Mouse (Mus musculus) CH12.LX (cell line): ENCODE results near the gene Hist1h4b. TPM values are rescaled to one million over a fixed set of nuclear protein-coding genes. Genes with fewer than 3 reads are reported as not detected.
A peak's percentile ranks its signal among the peaks of the same experiment; 100 is the strongest.
"Not testable (repeated sequence)": the region's sequence is repeated elsewhere in the genome, so short reads cannot be mapped to it uniquely, and the experiment has no call there.

ENCODE experiments used
- DNase-seq: peaks from one replicate; pipeline ENCODE4 v3.0.0-alpha.2; 2013; ENCODE audit errors: extremely low read depth
- H3K27ac ChIP-seq: 2 replicates; pipeline ENCODE4 v1.5.1; 2012; ENCODE audit warnings: low read depth, mild to moderate bottlenecking, control low read depth, moderate library complexity; ENCODE audit not compliant: insufficient read depth
- H3K27me3 ChIP-seq: replicated peaks from 2 replicates; pipeline ENCODE3; 2012; ENCODE audit warnings: inconsistent platforms
- H3K36me3 ChIP-seq, 2 experiments: replicated peaks in 1 of 2; 2 replicates each; pipeline versions ENCODE3 to v1.6.1; 2012; ENCODE audit warnings: inconsistent platforms in 1 of 2, low read length in 1 of 2, mild to moderate bottlenecking in 1 of 2, mixed read lengths in 1 of 2, moderate library complexity in 1 of 2; ENCODE audit not compliant: control insufficient read depth in 1 of 2, insufficient read depth in 1 of 2
- H3K4me1 ChIP-seq, 2 experiments: 2 replicates each; pipeline ENCODE4 v1.6.1; 2012; ENCODE audit warnings: inconsistent platforms in 1 of 2, moderate library complexity in 1 of 2; ENCODE audit not compliant: insufficient read depth in 2 of 2, control insufficient read depth in 1 of 2
- H3K4me2 ChIP-seq: 2 replicates; pipeline ENCODE4 v1.6.1; 2012; ENCODE audit warnings: low read depth, mild to moderate bottlenecking, control low read depth; ENCODE audit not compliant: poor library complexity, insufficient read depth, severe bottlenecking
- H3K4me3 ChIP-seq, 3 experiments: fragments of 150-350 bp in 1 of 3; sonication (generic) in 1 of 3; replicated peaks in 1 of 3; 2 replicates each; pipeline versions ENCODE3 to v1.5.1; 2011 to 2012; ENCODE audit warnings: low read depth in 2 of 3, low read length in 2 of 3, mild to moderate bottlenecking in 2 of 3, moderate library complexity in 2 of 3, control low read depth in 1 of 3, improper control_type of control experiment in 1 of 3, inconsistent platforms in 1 of 3, mixed read lengths in 1 of 3; ENCODE audit not compliant: poor library complexity in 1 of 3
- H3K79me2 ChIP-seq: replicated peaks from 2 replicates; pipeline ENCODE4 v1.6.1; 2012; ENCODE audit warnings: mild to moderate bottlenecking, moderate library complexity; ENCODE audit not compliant: control insufficient read depth, poor library complexity, insufficient read depth, severe bottlenecking; ENCODE audit errors: extremely low read depth
- H3K9ac ChIP-seq: 2 replicates; pipeline ENCODE4 v1.6.1; 2012; ENCODE audit warnings: low read depth, mild to moderate bottlenecking, control low read depth, moderate library complexity; ENCODE audit not compliant: insufficient read depth
- H3K9me3 ChIP-seq: replicated peaks from 2 replicates; pipeline ENCODE3; 2012; ENCODE audit warnings: low read length, inconsistent platforms, mixed read lengths
- CHD2 ChIP-seq: IDR thresholded peaks from 2 replicates; pipeline ENCODE4 v1.6.1; 2011; ENCODE audit warnings: low read length, improper control_type of control experiment
- CTCF ChIP-seq, 2 experiments: IDR thresholded peaks in 1 of 2; conservative IDR thresholded peaks in 1 of 2; 2 replicates each; pipeline ENCODE4 v1.5.1; 2011 to 2012; ENCODE audit warnings: low read depth in 2 of 2, low read length in 2 of 2, improper control_type of control experiment in 1 of 2, inconsistent platforms in 1 of 2, mild to moderate bottlenecking in 1 of 2, moderate library complexity in 1 of 2
- ELF1 ChIP-seq: IDR thresholded peaks from 2 replicates; pipeline ENCODE4 v1.6.1; 2014; ENCODE audit warnings: low read depth, mild to moderate bottlenecking, inconsistent platforms, low read length, improper control_type of control experiment
- HCFC1 ChIP-seq: IDR thresholded peaks from 2 replicates; pipeline ENCODE4 v1.6.1; 2012; ENCODE audit warnings: low read depth, mild to moderate bottlenecking, inconsistent platforms, low read length, improper control_type of control experiment
- MEF2A ChIP-seq: IDR thresholded peaks from 2 replicates; pipeline ENCODE4 v1.6.1; 2014; ENCODE audit warnings: low read depth, mild to moderate bottlenecking, inconsistent platforms, low read length, improper control_type of control experiment, borderline replicate concordance
- MXI1 ChIP-seq: IDR thresholded peaks from 2 replicates; pipeline ENCODE4 v1.6.1; 2011; ENCODE audit warnings: mild to moderate bottlenecking, low read depth, low read length, improper control_type of control experiment
- NELFE ChIP-seq: IDR thresholded peaks from 2 replicates; pipeline ENCODE4 v1.6.1; 2011; ENCODE audit warnings: low read depth, low read length, improper control_type of control experiment
- NRF1 ChIP-seq: IDR thresholded peaks from 2 replicates; pipeline ENCODE4 v1.6.1; 2014; ENCODE audit warnings: low read depth, mild to moderate bottlenecking, inconsistent platforms, low read length, improper control_type of control experiment, moderate library complexity
- POLR2A ChIP-seq: IDR thresholded peaks from 2 replicates; pipeline ENCODE4 v1.6.1; 2011; ENCODE audit warnings: low read depth, mild to moderate bottlenecking, improper control_type of control experiment, low read length
- POLR2AphosphoS2 ChIP-seq: IDR thresholded peaks from 2 replicates; pipeline ENCODE4 v1.6.1; 2011; ENCODE audit warnings: low read depth, low read length, improper control_type of control experiment
- RCOR1 ChIP-seq: conservative IDR thresholded peaks from 2 replicates; pipeline ENCODE4 v1.6.1; 2012; ENCODE audit warnings: low read depth, mild to moderate bottlenecking, inconsistent platforms, low read length, improper control_type of control experiment
- SIN3A ChIP-seq: IDR thresholded peaks from 2 replicates; pipeline ENCODE4 v1.6.1; 2012; ENCODE audit warnings: low read length, improper control_type of control experiment, inconsistent platforms
- TBP ChIP-seq: conservative IDR thresholded peaks from 2 replicates; pipeline ENCODE4 v1.6.1; 2011; ENCODE audit warnings: low read depth, low read length, improper control_type of control experiment
- TCF12 ChIP-seq: IDR thresholded peaks from 2 replicates; pipeline ENCODE4 v1.6.1; 2014; ENCODE audit warnings: low read depth, mild to moderate bottlenecking, inconsistent platforms, low read length, improper control_type of control experiment
- UBTF ChIP-seq: IDR thresholded peaks from 2 replicates; pipeline ENCODE4 v1.6.1; 2012; ENCODE audit warnings: low read depth, mild to moderate bottlenecking, inconsistent platforms, low read length, improper control_type of control experiment, moderate library complexity
- ZMIZ1 ChIP-seq: IDR thresholded peaks from 2 replicates; pipeline ENCODE4 v1.6.1; 2012; ENCODE audit warnings: low read depth, mild to moderate bottlenecking, inconsistent platforms, low read length, improper control_type of control experiment
- dilution Hi-C: fragments of 300-500 bp; cut with MboI; formaldehyde crosslinking; loops from 2 replicates; pipeline ENCODE4 v1.14.3; 2020; ENCODE audit warnings: low sequenced_read_pairs; ENCODE audit not compliant: extremely low pct_unique_long_range_greater_than_20kb, extremely low pct_ligation_motif_present
- in situ Hi-C: fragments of 300-500 bp; cut with MboI; formaldehyde crosslinking; loops from 3 replicates; pipeline ENCODE4 v1.14.3; 2019; ENCODE audit warnings: low sequenced_read_pairs, low pct_ligation_motif_present, low pct_unique_long_range_greater_than_20kb, mixed read lengths
- polyA plus RNA-seq: library from polyadenylated mRNA; unstranded; fragments of >175 nt; gene quantifications from 2 replicates; pipeline ENCODE4 v1.2.1, GENCODE M21; 2012; ENCODE audit warnings: low read depth; ENCODE audit not compliant: insufficient read length
- total RNA-seq, 2 experiments: library from RNA; depleted of rRNA; stranded (reverse); fragments of 300-350 nt in 1 of 2; fragments of >200 nt in 1 of 2; gene quantifications; 2 replicates each; pipeline ENCODE4 v1.2.3; 2012 to 2014

The Hist1h4b gene
- total and polyA plus RNA-seq, 3 experiments = 3.5 to 2,552 (median 24.8) TPM

DNA sequence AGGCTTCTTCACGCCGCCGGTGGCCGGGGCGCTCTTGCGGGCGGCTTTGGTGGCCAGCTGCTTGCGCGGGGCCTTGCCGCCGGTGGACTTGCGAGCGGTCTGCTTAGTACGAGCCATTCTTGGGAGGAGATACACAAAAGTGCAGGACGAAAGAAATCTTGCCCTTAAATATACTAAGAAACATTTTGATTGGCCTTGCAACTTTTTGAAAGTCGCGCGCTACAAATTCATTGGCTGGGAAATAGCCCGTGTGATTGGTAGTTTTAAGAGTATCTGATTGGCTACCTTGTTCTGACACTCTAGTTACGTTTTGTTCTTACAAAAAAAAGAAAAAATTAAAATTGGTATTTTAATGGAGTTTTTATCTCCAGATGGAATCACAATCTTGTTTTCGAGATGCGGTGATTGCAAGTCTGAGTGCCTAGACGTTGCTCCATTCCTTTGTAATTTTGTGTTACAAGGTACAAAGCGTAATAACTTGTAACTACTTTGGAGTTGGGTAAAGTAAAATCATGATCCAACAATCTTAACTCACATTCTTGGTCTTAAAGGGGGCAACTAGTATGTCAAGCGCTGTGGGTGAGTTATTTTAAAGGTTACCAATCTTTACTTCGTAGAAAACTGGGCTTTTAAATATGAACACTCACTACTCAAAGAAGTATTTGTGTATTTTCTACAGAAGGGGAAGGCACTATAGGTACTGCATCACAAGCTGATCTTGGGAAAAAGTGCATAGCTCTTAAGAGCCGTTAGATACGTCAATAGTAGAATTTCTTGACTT lies 11.2 kb upstream of the Hist1h4b start, which contains the start of gene Hist1h3c (continued):
- peak; percentile 99 for TF ChIP-seq TBP
- peak; percentile 60; the same call in 1 of the 2 replicates for TF ChIP-seq SIN3A
- TF ChIP-seq CTCF (conservative IDR thresholded peaks at IDR 0.05 in 1 of 2, IDR thresholded peaks at IDR 0.05 in 1 of 2; ENCODE audit: low read depth in 2 of 2, low read length in 2 of 2) = no peak

- H3K27me3 ChIP-seq, H3K36me3 ChIP-seq, in situ Hi-C loops, H3K9me3 ChIP-seq, H3K79me2 ChIP-seq: not testable (repeated sequence)
- peak within 1 kb of the TSS; percentile 99 for H3K9ac ChIP-seq
- TF ChIP-seq HCFC1 (peak; percentile 63), NELFE (peak; percentile 99), MXI1 (peak; percentile 72), POLR2AphosphoS2 (peak; percentile 99; the same call in 1 of the 2 replicates), NRF1 (peak; percentile 76), POLR2A (peak; percentile 97), SIN3A (peak; percentile 57; the same call in 1 of the 2 replicates), TCF12 (peak; percentile 96), RCOR1 (peak; percentile 52), MEF2A (peak; percentile 50; the same call in 1 of the 2 replicates), UBTF (peak; percentile 94; the same call in 1 of the 2 replicates), ZMIZ1 (peak; percentile 99), ELF1 (0 out of 2 replicates have a peak, but pooled peaks have one; percentile 8), TBP (peak; percentile 99), CHD2 (peak; percentile 93)
- peaks cover 3 to 45% of the 10 kb centered on the region in 2 experiments; a peak in 3 of 4 replicates for H3K4me1 ChIP-seq
- H3K4me3 ChIP-seq = peak within 1 kb of the TSS; percentile 4 to 49 (median 49)
- DNase-seq = peak; percentile 94
- dilution Hi-C loops = loop anchor here (10.0 kb wide), 1 partner anchor 52 kb away; the partner anchor contains the start of genes Hist1h1t and Hist1h4c
- peak within 1 kb of the TSS; percentile 93; the same call in 1 of the 2 replicates for H3K4me2 ChIP-seq
- H3K27ac ChIP-seq = peak within 1 kb of the TSS; percentile 99
Measured at GRCm38 (mm10) chr13:23746201-23747080, 10.4 kb upstream of the Hist1h4b start, which contains the start of gene Hist1h2bb. TSS of gene Hist1h2bb (plus strand) at chr13:23746734.
